Mouse (Mus musculus) ovary, adult 10 weeks (tissue): ENCODE measurements around the gene Gpr85. TPM values are rescaled to one million over a fixed set of nuclear protein-coding genes. Genes with fewer than 3 reads are reported as not detected.

Experiments used
- polyA plus RNA-seq: library from polyadenylated mRNA; stranded (reverse); fragments of 350-450 nt; fragmentation: Illumina TruSeq; extraction: RNeasy Lipid Tissue Mini Kit (QIAGEN cat#74804); gene quantifications from one replicate; pipeline ENCODE4 v1.2.3, GENCODE M21; 2014

Gene Gpr85
- polyA plus RNA-seq: 0.63 TPM

DNA sequence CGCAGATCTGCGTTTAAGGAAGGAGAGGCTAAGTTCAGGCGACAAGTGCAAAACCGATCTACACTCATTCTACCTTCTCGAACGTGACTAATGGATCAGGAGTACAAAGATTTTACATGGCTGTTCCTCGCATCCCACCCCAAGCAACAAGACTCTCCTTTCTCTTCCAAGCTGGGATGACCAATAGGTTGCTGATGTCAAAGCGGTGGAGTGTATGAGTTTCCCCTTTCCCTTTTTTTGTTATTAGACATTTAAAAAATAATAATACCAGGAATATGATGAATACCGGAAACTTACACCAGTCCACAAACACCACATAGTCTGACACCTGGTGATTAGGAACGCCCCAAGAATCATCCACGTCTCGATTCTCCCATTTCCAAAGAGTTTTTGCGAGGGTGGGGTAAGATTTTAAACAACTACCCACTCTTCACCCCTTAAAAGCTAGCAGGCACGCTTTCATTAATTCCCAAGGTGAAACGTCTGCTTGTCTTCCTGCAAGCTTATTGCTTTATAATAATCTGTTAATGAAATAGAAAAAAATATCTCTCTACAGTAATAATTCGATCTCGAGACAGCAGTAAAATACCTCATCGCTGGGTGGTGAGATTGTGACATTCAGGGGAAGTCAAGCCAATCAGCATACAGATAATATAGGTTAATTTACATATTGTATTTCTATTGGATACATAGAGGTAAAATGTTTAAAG lies at the start of gene Gpr85:
TSS of gene Gpr85 (minus strand) at position 598 of the 710 bp plus-strand sequence.

DNA sequence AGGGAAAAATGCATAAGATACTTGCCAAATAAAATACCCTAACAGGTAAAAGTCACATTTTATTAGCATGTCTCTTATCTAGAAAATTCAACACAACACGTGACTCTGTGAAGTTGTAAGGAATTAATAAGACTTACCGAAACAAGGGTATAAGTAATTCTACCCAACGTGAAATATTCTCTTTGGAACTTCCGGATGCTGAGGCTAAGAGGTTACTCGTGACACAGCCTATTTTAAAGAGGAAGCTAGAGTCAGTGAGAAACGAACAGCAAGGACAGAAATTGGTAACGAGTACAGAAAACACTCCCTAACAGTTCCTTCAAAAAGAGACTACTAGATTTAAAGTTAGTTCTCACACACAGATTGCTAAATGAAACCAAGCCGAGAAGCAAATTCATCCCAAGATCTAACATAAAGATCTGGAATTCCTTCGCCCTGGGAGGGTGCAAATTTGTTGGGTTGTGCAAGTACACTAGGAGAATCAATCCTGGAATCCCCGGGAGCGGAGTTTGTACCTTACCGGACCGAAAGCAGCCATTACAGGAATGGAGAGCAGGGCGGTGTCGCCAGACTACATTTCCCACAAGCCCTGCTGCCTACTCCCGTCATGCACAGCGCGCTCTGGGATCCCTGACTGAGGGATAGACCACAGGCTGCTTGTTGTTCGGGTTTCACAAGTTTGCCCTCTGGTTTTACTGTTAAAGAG lies 31.3 kb upstream of the Gpr85 start, which contains the start of gene 2610001J05Rik:
TSS of gene 2610001J05Rik (minus strand) at position 600 of the 706 bp plus-strand sequence.

Other genes starting within 250 kb of the Gpr85 start
- gene Tmem168, start 231.8 kb downstream of the Gpr85 start, polyA plus RNA-seq: 130 TPM
- 78.0 TPM for gene Bmt2, start 162.0 kb downstream of the Gpr85 start, polyA plus RNA-seq
- 93.5 TPM for gene 2610001J05Rik, start 31.6 kb upstream of the Gpr85 start, polyA plus RNA-seq